Mouse (Mus musculus) bone marrow macrophage, adult 2 months (primary cell): ENCODE data around the gene Gsx2. TPM values are rescaled to one million over a fixed set of nuclear protein-coding genes. Genes with fewer than 3 reads are reported as not detected.

ENCODE experiments used
- H3K27ac ChIP-seq: 2 replicates; pipeline ENCODE4 v1.5.1; 2012; ENCODE audit warnings: low read depth, low read length; ENCODE audit not compliant: insufficient read depth
- H3K4me1 ChIP-seq: 2 replicates; pipeline ENCODE4 v1.6.1; 2012; ENCODE audit warnings: low read length; ENCODE audit not compliant: control insufficient read depth, insufficient read depth
- H3K4me3 ChIP-seq: 2 replicates; pipeline ENCODE4 v1.5.1; 2012; ENCODE audit warnings: mild to moderate bottlenecking, low read length, moderate library complexity; ENCODE audit not compliant: insufficient read depth
- CTCF ChIP-seq: IDR thresholded peaks from 2 replicates; pipeline ENCODE4 v1.5.1; 2012; ENCODE audit warnings: low read depth, mild to moderate bottlenecking, low read length, moderate library complexity
- POLR2A ChIP-seq: IDR thresholded peaks from 2 replicates; pipeline ENCODE4 v1.6.1; 2012; ENCODE audit warnings: mild to moderate bottlenecking, low read depth, low read length, borderline replicate concordance
- polyA plus RNA-seq: library from polyadenylated mRNA; stranded (reverse); fragments of >200 nt; gene quantifications from 2 replicates; pipeline ENCODE4 v1.2.4, GENCODE M21; 2012; ENCODE audit not compliant: missing spikeins, insufficient read depth, insufficient read length

The Gsx2 gene
- polyA plus RNA-seq, 1 experiment: not detected

DNA sequence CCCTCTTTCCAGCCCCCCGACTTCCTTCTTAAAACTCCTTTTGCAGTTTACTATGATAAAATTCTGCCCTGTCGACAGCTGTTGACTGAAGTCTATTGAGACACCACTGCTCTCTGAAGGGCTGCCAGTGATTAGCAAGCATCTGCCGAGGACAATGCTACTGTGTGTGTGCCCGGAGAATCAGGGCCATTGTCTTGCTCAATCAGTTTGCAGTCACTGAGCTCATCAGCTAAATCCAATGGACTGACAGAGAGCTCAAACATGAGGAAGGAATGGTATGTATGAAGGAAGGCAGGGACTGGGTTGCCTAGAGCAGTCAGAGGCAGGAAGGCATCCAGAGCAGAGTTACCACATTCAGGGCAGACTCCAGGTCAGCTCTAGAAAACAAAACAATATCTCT is 12.2 kb upstream of the Gsx2 start:
- no peak overlapping the region for H3K27ac ChIP-seq
- no peak for TF ChIP-seq CTCF
- TF ChIP-seq POLR2A: no peak
- 0 out of 2 replicates have a peak, but pooled peaks cover 2% of the 10 kb centered on the region for H3K4me1 ChIP-seq
- no peak overlapping the region for H3K4me3 ChIP-seq

DNA sequence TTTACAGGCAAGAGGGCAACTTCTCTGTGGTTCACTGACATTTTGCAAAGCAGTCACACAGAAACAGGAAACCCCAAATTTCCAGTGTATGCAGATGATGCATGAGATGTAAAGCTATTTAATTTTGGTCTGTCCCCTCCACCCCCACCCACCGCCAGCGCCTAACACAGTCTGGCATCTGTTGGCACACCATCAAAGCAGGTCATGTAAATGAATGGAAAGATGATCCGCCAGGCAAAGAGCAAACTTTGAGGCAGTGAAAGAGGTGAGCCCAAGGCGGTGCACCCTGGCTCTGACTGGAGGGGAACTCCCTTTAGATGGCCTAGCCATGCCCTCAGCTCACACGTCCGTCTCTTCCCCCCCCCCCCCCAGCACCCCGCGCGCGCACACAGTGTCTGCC is 8.7 kb upstream of the Gsx2 start:
- TF ChIP-seq CTCF: no peak
- TF ChIP-seq POLR2A: no peak
- H3K27ac ChIP-seq: no peak overlapping the region
- peak overlapping the region; percentile 39; the same call in 1 of the 2 replicates for H3K4me3 ChIP-seq
- H3K4me1 ChIP-seq: 0 out of 2 replicates have a peak, but pooled peaks cover 2% of the 10 kb centered on the region

DNA sequence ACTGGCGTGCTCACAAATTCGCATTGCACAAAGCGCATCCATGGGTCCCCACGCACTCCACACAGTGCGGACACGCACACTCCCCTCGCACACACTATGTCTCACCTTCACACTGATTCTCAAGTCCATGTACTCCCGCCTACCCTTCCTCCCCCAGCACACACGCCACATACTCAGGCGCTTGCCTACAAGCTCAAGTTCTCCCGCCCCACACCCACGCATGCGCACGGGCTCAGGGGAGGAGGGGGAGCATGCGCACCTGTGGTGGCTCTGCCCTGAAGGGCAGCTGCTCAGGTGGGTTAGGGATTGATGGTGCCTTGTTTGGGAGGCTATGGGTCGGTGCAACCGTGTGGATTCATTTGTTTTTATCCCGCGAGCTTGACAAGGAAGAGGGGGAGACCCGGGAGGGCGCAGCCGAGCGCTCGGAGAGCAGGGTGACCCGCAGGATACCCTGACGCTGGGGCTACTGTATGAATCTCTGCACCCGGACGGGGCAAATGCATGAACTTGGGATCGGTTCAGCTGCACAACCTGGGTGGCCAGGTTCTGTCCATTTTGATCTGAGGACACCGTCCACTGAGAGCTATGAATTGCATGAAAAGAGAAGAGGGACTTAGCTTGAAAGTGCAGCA is 8.2 kb upstream of the Gsx2 start:
- Histone ChIP-seq H3K27ac (no peak overlapping the region), H3K4me3 (peak overlapping the region; percentile 39), H3K4me1 (0 out of 2 replicates have a peak, but pooled peaks cover 2% of the 10 kb centered on the region)
- TF ChIP-seq POLR2A (no peak), CTCF (no peak)

DNA sequence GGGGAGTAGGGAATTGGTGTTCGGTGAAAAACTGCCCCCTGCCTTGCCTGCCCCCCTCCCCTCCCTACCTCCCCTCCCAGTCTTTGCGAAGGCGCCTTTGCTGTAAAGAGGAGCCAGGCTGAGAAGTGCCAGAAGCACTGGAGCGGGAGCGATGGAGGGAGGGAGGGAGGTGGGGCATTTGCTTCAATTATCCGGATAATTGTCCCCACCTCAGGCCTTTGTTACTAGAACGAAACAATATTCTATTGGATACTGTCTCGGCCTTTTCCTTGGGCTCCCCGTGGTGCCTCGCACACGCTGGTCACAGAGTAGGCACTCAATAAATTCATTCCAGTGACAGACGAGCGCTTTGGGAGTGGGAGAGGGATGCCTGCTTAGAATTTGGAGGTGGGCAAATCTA is 5.3 kb upstream of the Gsx2 start:
- 0 out of 2 replicates have a peak, but pooled peaks cover 2% of the 10 kb centered on the region for H3K4me1 ChIP-seq
- no peak for TF ChIP-seq POLR2A
- no peak for TF ChIP-seq CTCF
- H3K4me3 ChIP-seq: no peak overlapping the region
- no peak overlapping the region for H3K27ac ChIP-seq

DNA sequence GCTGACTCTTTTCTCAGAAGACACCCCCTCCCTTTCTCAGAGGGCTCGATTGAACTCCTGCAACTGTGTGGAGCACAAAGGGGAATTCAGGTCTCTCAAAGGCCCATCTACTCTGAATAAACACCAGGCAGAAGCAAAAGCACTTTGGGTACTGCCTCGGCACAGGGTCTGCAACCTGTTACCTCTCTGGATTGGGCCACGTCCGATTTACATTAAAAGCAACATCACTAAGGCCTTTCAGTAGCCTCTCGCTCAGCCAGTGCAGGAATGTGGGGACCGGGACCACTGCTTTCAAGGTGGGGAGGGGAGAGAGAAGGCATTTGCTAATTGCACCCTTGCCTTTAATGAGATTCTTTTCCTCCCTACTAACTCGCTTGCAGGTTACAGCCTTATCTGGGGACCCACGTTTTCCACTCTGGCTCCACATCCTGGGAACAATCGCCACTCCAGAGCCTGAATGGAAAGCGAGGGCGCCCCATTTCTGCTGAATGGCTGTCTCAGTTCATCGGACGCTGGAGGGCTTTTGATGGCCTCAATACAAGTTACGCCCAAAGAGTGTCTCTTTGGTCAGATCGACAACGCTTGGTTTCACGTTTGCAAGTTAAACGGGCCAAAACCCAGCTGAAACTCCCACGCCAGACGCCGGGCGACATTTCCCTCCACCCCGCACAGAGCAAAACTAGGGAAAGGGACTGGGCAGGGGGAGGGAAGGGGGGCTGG is 4.6 kb upstream of the Gsx2 start:
- TF ChIP-seq POLR2A (no peak), CTCF (no peak)
- 0 out of 2 replicates have a peak, but pooled peaks cover 2% of the 10 kb centered on the region for H3K4me1 ChIP-seq
- H3K4me3 ChIP-seq: no peak overlapping the region
- H3K27ac ChIP-seq: no peak overlapping the region

DNA sequence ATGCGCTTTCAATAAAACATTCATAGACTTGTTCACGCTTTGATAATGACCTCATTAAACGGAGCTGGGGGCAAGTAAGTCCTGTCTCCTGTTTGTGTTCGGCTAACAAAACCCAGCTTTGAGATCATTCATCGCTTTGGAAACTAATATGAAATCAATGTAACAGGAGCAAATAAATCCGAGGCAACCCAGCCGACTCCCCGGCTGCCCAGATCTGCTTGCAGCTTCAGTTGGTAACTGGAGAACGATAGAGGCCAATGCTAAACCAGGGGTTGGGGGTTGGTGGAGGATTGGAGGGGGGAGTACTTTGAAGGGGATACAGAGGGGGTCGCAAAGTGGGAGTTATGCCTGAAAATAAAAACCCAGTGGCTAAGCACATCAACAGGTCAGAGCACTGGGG is 3.5 kb upstream of the Gsx2 start:
- no peak overlapping the region for H3K27ac ChIP-seq
- 0 out of 2 replicates have a peak, but pooled peaks cover 2% of the 10 kb centered on the region for H3K4me1 ChIP-seq
- TF ChIP-seq CTCF (no peak), POLR2A (no peak)
- no peak overlapping the region for H3K4me3 ChIP-seq

DNA sequence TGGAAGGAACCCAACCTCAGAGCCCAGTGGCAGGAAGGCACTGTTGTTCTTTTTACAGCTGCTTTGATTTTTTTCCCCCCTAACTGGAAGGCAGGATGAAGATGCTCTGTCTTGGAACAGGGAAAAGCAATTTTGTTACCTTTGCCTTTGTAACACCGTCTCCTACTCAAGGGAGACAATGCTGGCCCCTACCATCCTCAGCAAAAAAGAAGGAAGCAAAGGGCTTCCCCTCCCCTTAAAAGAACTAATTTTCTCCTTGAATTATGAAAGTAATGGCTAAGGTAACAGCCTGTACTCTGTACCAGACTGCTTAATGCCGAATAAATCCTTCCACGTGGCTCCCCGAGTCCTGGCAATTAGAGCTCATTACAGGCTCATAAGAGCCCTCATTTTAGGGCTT is 2.9 kb upstream of the Gsx2 start:
- no peak for TF ChIP-seq POLR2A
- no peak for TF ChIP-seq CTCF
- no peak overlapping the region for H3K27ac ChIP-seq
- H3K4me1 ChIP-seq: no peaks in the 10 kb centered on the region
- no peak overlapping the region for H3K4me3 ChIP-seq

DNA sequence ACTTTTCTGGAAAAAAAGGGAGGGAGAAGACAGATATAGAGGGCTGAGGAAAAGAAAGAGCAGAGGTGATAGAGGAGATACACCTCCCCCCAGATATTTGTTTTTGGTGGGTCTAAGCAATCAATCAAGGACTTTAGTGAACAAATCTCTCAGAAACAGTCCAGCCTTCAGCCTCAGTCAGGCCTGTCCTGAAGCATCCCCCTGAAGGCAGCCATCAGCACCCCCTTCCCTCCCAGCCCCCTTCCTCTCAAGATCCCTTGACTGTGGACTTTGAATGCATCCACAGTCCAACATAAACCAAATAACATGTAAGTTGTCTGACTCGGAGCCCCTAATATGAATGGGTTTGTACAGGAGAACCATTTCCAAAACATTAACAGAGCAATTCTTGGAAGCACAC is 2.2 kb upstream of the Gsx2 start:
- TF ChIP-seq CTCF (no peak), POLR2A (no peak)
- Histone ChIP-seq H3K27ac (no peak overlapping the region), H3K4me1 (no peaks in the 10 kb centered on the region), H3K4me3 (no peak overlapping the region)

DNA sequence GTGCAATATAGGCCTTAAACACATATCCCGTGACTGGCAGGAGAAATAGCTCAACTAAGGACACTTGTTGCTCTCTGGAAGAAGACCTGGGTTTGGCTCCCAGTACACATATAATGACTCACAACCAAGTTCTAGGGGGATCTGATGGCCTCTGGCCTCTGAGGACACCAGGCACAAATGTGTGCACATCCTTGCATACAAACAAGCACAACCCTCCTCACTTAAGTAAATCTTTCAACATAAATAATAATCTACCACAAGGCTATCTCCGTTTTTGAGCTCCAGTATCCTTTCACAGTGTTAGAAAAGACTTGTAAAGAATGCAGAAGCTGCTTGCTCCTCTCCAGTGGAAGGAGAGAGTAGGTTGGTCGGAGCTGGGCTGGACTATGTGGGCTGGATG is 1.7 kb upstream of the Gsx2 start:
- no peak overlapping the region for H3K27ac ChIP-seq
- no peak for TF ChIP-seq POLR2A
- TF ChIP-seq CTCF: no peak
- H3K4me1 ChIP-seq: no peaks in the 10 kb centered on the region

DNA sequence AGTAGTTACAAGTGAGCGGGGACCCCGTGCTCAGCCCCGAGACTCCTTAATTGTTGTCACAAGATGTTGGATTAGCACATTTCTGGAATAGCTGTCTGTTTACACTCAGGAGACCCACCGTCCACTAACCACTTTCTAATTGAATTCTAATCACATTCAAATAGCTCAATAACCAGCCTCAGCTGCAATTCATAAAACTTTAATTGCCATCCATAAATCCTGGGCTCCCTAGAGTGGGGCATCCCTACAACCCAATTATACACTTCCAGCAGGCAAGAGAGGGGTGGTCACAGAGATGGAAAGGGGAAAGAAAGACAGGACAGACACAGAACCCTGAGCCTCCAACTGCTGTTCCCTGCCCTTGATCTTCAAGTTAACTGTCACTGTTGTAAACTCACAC is 1.3 kb upstream of the Gsx2 start:
- TF ChIP-seq POLR2A: no peak
- H3K4me3 ChIP-seq: no peak overlapping the region
- no peak overlapping the region for H3K27ac ChIP-seq
- no peaks in the 10 kb centered on the region for H3K4me1 ChIP-seq

More for the DNA sequence above, 1.7 kb upstream of the Gsx2 start:
- H3K4me3 ChIP-seq: no peak overlapping the region
